Mouse (Mus musculus) small intestine, adult 2 months (tissue): ENCODE measurements around the gene Atp13a2.

ENCODE experiments used
- CTCF ChIP-seq: fragments of 200-500 bp; IDR thresholded peaks from 2 replicates; pipeline ENCODE4 v1.5.1; 2012; ENCODE audit warnings: low read depth, mild to moderate bottlenecking, control low read depth, inconsistent platforms, low read length, moderate library complexity, mixed read lengths; ENCODE audit not compliant: insufficient replicate concordance, insufficient read length; ENCODE audit errors: extremely low read depth
- POLR2A ChIP-seq: fragments of 200-500 bp; IDR thresholded peaks from 2 replicates; pipeline ENCODE4 v1.6.1; 2012; ENCODE audit warnings: low read depth, mild to moderate bottlenecking, control low read depth, inconsistent platforms, low read length, moderate library complexity

GRCm38 (mm10) chr4:141010118-141010517 lies 23.4 kb downstream of the Atp13a2 start, which contains the start of gene Mfap2:
- TF ChIP-seq POLR2A = no peak
- no peak for TF ChIP-seq CTCF
